Mouse (Mus musculus) stomach, embryonic 14.5 days (tissue): ENCODE results near the gene Pin1rt1. TPM values are rescaled to one million over a fixed set of nuclear protein-coding genes. Genes with fewer than 3 reads are reported as not detected.

Experiments used
- ATAC-seq: fragments of 200-750 bp; cut with Nextera tagmentation; 2 replicates; pipeline ENCODE4 v1.8.0; 2017; ENCODE audit warnings: low read depth, moderate TSS enrichment; ENCODE audit not compliant: insufficient number of reproducible peaks, insufficient read depth, low FRiP score
- H3K27ac ChIP-seq: fragments of 300-500 bp; sonication (generic); 2 replicates; pipeline ENCODE4 v1.5.1; 2014; ENCODE audit warnings: mild to moderate bottlenecking, low read length, moderate library complexity, mixed read lengths
- H3K27me3 ChIP-seq: fragments of 300-500 bp; sonication (generic); 2 replicates; pipeline ENCODE4 v1.6.1; 2014; ENCODE audit warnings: low read length, control low read depth, mixed read lengths; ENCODE audit not compliant: control insufficient read depth, insufficient read depth
- H3K36me3 ChIP-seq: fragments of 300-500 bp; sonication (generic); 2 replicates; pipeline ENCODE4 v1.6.1; 2014; ENCODE audit warnings: mild to moderate bottlenecking, control low read depth, low read length, moderate library complexity, mixed read lengths; ENCODE audit not compliant: control insufficient read depth, insufficient read depth
- H3K4me1 ChIP-seq: fragments of 300-500 bp; sonication (generic); 2 replicates; pipeline ENCODE4 v1.6.1; 2014; ENCODE audit warnings: low read length, control low read depth, mixed read lengths; ENCODE audit not compliant: control insufficient read depth, insufficient read depth
- H3K4me2 ChIP-seq: fragments of 300-500 bp; sonication (generic); replicated peaks from 2 replicates; pipeline ENCODE4 v1.6.1; 2014; ENCODE audit warnings: low read depth, low read length, control low read depth
- H3K4me3 ChIP-seq: fragments of 300-500 bp; sonication (generic); 2 replicates; pipeline ENCODE4 v1.5.1; 2014; ENCODE audit warnings: low read depth, low read length, control low read depth
- H3K9ac ChIP-seq: fragments of 300-500 bp; sonication (generic); replicated peaks from 2 replicates; pipeline ENCODE4 v1.6.1; 2014; ENCODE audit warnings: low read depth, mild to moderate bottlenecking, control low read depth, low read length, moderate library complexity, mixed read lengths
- H3K9me3 ChIP-seq: fragments of 300-500 bp; sonication (generic); 2 replicates; pipeline ENCODE4 v1.6.1; 2016; ENCODE audit warnings: low read depth, low read length, control low read depth; ENCODE audit not compliant: control insufficient read depth
- WGBS: fragments of 180-500 bp; shearing (Covaris S2); extraction: QIAGEN DNeasy Blood & Tissue Kit; methylation state at CpG from one replicate; pipeline ENCODE4 v1.1.7; 2014; 5-methylcytosine and 5-hydroxymethylcytosine counted together
- polyA plus RNA-seq: library from polyadenylated mRNA; unstranded; fragments of >200 nt; fragmentation: Nextera tagmentation; extraction: Ambion mirVana; gene quantifications from 2 replicates; pipeline ENCODE4 v1.2.1, GENCODE M21; 2014

Gene Pin1rt1
- polyA plus RNA-seq, 1 experiment from 2014 or later, result not detected

- 3% methylated on average over 44 of the region's 46 CpGs for WGBS
- Histone ChIP-seq H3K4me3 (peak overlapping the region; percentile 81), H3K27ac (peak overlapping the region; percentile 63; the same call in 1 of the 2 replicates), H3K9me3 (no peaks in the 10 kb centered on the region), H3K9ac (peak overlapping the region; percentile 78), H3K4me1 (peaks cover 9% of the 10 kb centered on the region), H3K27me3 (no peaks in the 10 kb centered on the region), H3K4me2 (peak overlapping the region; percentile 86), H3K36me3 (no peaks in the 10 kb centered on the region)
- ATAC-seq, result peak; percentile 34; the same call in 1 of the 2 replicates
These were observed 25.9 kb upstream of the Pin1rt1 start for GRCm38 (mm10) chr2:104741896-104742740.

GRCm38 (mm10) chr2:104741015-104741758 is 25.0 kb upstream of the Pin1rt1 start:
- no peak overlapping the region for H3K9ac ChIP-seq
- 25% methylated on average over 7 of the region's 7 CpGs for WGBS
- no peak for ATAC-seq
- peaks cover 9% of the 10 kb centered on the region for H3K4me1 ChIP-seq
- peak overlapping the region; percentile 81; the same call in 1 of the 2 replicates for H3K4me3 ChIP-seq
- no peak overlapping the region for H3K27ac ChIP-seq
- no peaks in the 10 kb centered on the region for H3K27me3 ChIP-seq
- no peaks in the 10 kb centered on the region for H3K36me3 ChIP-seq
- H3K4me2 ChIP-seq, result peak overlapping the region; percentile 86
- H3K9me3 ChIP-seq, result no peaks in the 10 kb centered on the region

- no peaks in the 10 kb centered on the region for H3K27me3 ChIP-seq
- H3K36me3 ChIP-seq, result no peaks in the 10 kb centered on the region
- H3K9ac ChIP-seq, result no peak overlapping the region
- no peak overlapping the region for H3K4me2 ChIP-seq
- peaks cover 9% of the 10 kb centered on the region for H3K4me1 ChIP-seq
- no peak for ATAC-seq
- 49% methylated on average over 7 of the region's 7 CpGs for WGBS
- H3K9me3 ChIP-seq, result no peaks in the 10 kb centered on the region
- no peak overlapping the region for H3K4me3 ChIP-seq
- no peak overlapping the region for H3K27ac ChIP-seq
These were observed 24.2 kb upstream of the Pin1rt1 start for GRCm38 (mm10) chr2:104740248-104740949.

- Histone ChIP-seq H3K27ac (no peak overlapping the region), H3K27me3 (no peaks in the 10 kb centered on the region), H3K4me3 (no peak overlapping the region), H3K4me1 (peaks cover 9% of the 10 kb centered on the region), H3K4me2 (no peak overlapping the region), H3K9ac (no peak overlapping the region), H3K36me3 (no peaks in the 10 kb centered on the region), H3K9me3 (no peaks in the 10 kb centered on the region)
- ATAC-seq, result no peak
- WGBS, result 99% methylated on average over 2 of the region's 2 CpGs
These were observed 23.5 kb upstream of the Pin1rt1 start for GRCm38 (mm10) chr2:104739691-104740090.

GRCm38 (mm10) chr2:104736241-104736640 is 20.1 kb upstream of the Pin1rt1 start:
- no peak overlapping the region for H3K27ac ChIP-seq
- H3K9ac ChIP-seq, result no peak overlapping the region
- H3K4me3 ChIP-seq, result no peak overlapping the region
- no peaks in the 10 kb centered on the region for H3K36me3 ChIP-seq
- H3K4me1 ChIP-seq, result peaks cover 4% of the 10 kb centered on the region
- 61% methylated on average over 7 of the region's 7 CpGs for WGBS
- ATAC-seq, result no peak
- no peaks in the 10 kb centered on the region for H3K9me3 ChIP-seq
- H3K27me3 ChIP-seq, result no peaks in the 10 kb centered on the region
- H3K4me2 ChIP-seq, result no peak overlapping the region

GRCm38 (mm10) chr2:104732562-104733256 is 16.5 kb upstream of the Pin1rt1 start:
- no peaks in the 10 kb centered on the region for H3K4me1 ChIP-seq
- H3K36me3 ChIP-seq, result no peaks in the 10 kb centered on the region
- no peak overlapping the region for H3K4me2 ChIP-seq
- H3K9me3 ChIP-seq, result no peaks in the 10 kb centered on the region
- no peak for ATAC-seq
- no peaks in the 10 kb centered on the region for H3K27me3 ChIP-seq
- H3K4me3 ChIP-seq, result no peak overlapping the region
- no peak overlapping the region for H3K27ac ChIP-seq
- no peak overlapping the region for H3K9ac ChIP-seq
- 67% methylated on average over 7 of the region's 7 CpGs for WGBS

GRCm38 (mm10) chr2:104732033-104732444 is 15.9 kb upstream of the Pin1rt1 start:
- no peaks in the 10 kb centered on the region for H3K27me3 ChIP-seq
- H3K9ac ChIP-seq, result no peak overlapping the region
- no peaks in the 10 kb centered on the region for H3K4me1 ChIP-seq
- H3K4me3 ChIP-seq, result no peak overlapping the region
- no peaks in the 10 kb centered on the region for H3K36me3 ChIP-seq
- 79% methylated on average over 9 of the region's 9 CpGs for WGBS
- no peak overlapping the region for H3K27ac ChIP-seq
- no peak for ATAC-seq
- H3K9me3 ChIP-seq, result no peaks in the 10 kb centered on the region
- no peak overlapping the region for H3K4me2 ChIP-seq

- Histone ChIP-seq H3K4me3 (no peak overlapping the region), H3K4me1 (no peaks in the 10 kb centered on the region), H3K36me3 (no peaks in the 10 kb centered on the region), H3K27ac (no peak overlapping the region), H3K4me2 (no peak overlapping the region), H3K9me3 (no peaks in the 10 kb centered on the region), H3K27me3 (no peaks in the 10 kb centered on the region), H3K9ac (no peak overlapping the region)
- no peak for ATAC-seq
- 46% methylated on average over 1 of the region's 1 CpGs for WGBS
These were observed 11.2 kb upstream of the Pin1rt1 start for GRCm38 (mm10) chr2:104727369-104727768.
